Mouse (Mus musculus) kidney, adult 2 months (tissue): ENCODE data around the gene Ahdc1. TPM values are rescaled to one million over a fixed set of nuclear protein-coding genes. Genes with fewer than 3 reads are reported as not detected.
"Not testable (repeated sequence)": the region's sequence is repeated elsewhere in the genome, so short reads cannot be mapped to it uniquely, and the experiment has no call there.

Source experiments
- DNase-seq: peaks from one replicate; pipeline ENCODE4 v3.0.0; 2021
- H3K27ac ChIP-seq: fragments of 200-500 bp; 2 replicates; pipeline ENCODE4 v1.5.1; 2012; ENCODE audit warnings: low read depth, low read length, control low read depth, inconsistent platforms; ENCODE audit not compliant: insufficient read depth
- H3K27me3 ChIP-seq: fragments of 200-500 bp; replicated peaks from 2 replicates; pipeline ENCODE4 v1.6.1; 2012; ENCODE audit warnings: mild to moderate bottlenecking, moderate library complexity, low read length, inconsistent platforms; ENCODE audit not compliant: control insufficient read depth, insufficient read depth
- H3K36me3 ChIP-seq: fragments of 200-500 bp; 2 replicates; pipeline ENCODE4 v1.6.1; 2012; ENCODE audit warnings: mild to moderate bottlenecking, moderate library complexity, low read length, inconsistent platforms; ENCODE audit not compliant: control insufficient read depth, insufficient read depth
- H3K4me1 ChIP-seq: fragments of 200-500 bp; 2 replicates; pipeline ENCODE4 v1.6.1; 2011; ENCODE audit warnings: low read length; ENCODE audit not compliant: control insufficient read depth, insufficient read depth
- H3K4me3 ChIP-seq: fragments of 200-500 bp; 2 replicates; pipeline ENCODE4 v1.5.1; 2011; ENCODE audit warnings: mild to moderate bottlenecking, low read depth, low read length, control low read depth; ENCODE audit not compliant: insufficient read depth
- CTCF ChIP-seq: fragments of 200-500 bp; conservative IDR thresholded peaks from 2 replicates; pipeline ENCODE4 v1.5.1; 2011; ENCODE audit warnings: low read depth, mild to moderate bottlenecking, control low read depth, low read length, moderate library complexity, mixed read lengths; ENCODE audit not compliant: insufficient read depth, insufficient read length
- POLR2A ChIP-seq: fragments of 200-500 bp; IDR thresholded peaks from one replicate; pipeline ENCODE4 v1.6.1; 2011; ENCODE audit warnings: low read depth, low read length, control low read depth
- WGBS: fragments of 180-500 bp; shearing (Covaris S2); methylation state at CpG from one replicate; pipeline ENCODE4 v1.1.7; 2018; 5-methylcytosine and 5-hydroxymethylcytosine counted together
- polyA plus RNA-seq: library from polyadenylated mRNA; depleted of rRNA; stranded (reverse); fragments of >200 nt; gene quantifications from 2 replicates; pipeline ENCODE4 v1.2.3, GENCODE M21; 2012

The Ahdc1 gene
- polyA plus RNA-seq, 1 experiment, result 22.2 TPM

DNA sequence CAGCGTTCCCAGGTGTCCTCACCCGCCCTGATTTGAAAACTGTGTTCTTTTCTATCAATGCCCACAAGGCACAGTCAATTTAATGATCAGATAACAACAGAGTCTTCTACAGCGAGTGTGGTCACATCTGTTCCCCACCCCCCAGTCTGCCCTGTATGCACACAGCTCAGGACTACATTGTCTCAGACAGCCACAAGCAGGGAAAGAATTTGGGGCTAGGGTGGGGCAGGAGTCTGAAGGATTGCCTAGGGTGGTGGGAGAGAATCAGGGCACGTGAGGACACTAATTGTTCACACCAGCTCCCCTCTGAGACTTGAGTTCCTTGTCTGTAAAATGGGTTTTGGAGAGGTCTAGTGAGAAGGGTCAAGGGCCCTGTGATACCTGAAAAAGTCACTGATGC is 17.5 kb upstream of the Ahdc1 start:
- Histone ChIP-seq H3K4me1 (no peaks in the 10 kb centered on the region), H3K4me3 (no peak overlapping the region), H3K36me3 (no peaks in the 10 kb centered on the region), H3K27me3 (no peaks in the 10 kb centered on the region), H3K27ac (no peak overlapping the region)
- no peak for TF ChIP-seq CTCF
- TF ChIP-seq POLR2A, result no peak
- DNase-seq, result no peak
- WGBS, result 88% methylated on average over 4 of the region's 4 CpGs

DNA sequence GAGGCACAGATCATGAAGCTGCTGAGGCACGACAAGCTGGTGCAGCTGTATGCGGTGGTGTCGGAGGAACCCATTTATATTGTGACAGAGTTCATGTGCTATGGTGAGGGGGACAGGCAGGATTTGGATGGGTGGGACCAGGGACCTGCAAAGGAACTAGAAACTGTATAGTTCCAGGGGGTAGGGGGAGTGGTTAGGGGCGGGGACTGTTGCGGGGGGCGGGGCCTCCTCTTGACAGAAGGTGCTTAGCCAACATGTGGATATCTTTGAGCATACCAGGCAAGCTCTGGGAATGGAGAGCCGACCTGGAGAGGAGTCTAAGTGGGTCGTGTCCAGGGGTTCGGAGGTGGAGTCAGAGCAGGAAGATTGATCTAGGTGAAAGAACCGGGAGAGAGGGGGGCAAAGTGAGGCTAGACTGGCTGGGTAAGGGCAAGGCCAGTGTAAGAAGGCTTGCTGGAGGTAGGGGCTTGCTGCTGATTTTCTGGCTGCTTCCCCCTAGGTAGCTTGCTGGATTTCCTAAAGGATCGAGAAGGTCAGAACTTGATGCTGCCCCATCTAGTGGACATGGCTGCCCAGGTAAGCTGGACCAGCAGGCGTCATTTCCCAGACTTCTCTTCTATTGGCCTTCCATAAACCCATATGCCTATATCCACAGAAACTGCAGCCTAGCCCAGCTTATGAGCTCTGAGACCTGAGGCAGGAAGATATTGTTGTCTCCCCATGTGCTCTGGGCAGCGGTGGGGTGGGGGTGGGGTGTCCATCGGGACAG is 13.4 kb upstream of the Ahdc1 start:
- no peak for DNase-seq
- Histone ChIP-seq H3K27me3 (no peaks in the 10 kb centered on the region), H3K4me3 (no peak overlapping the region), H3K4me1 (no peaks in the 10 kb centered on the region), H3K36me3 (no peaks in the 10 kb centered on the region), H3K27ac (no peak overlapping the region)
- WGBS, result 40% methylated on average over 14 of the region's 14 CpGs
- peak; percentile 50 for TF ChIP-seq CTCF
- no peak for TF ChIP-seq POLR2A

DNA sequence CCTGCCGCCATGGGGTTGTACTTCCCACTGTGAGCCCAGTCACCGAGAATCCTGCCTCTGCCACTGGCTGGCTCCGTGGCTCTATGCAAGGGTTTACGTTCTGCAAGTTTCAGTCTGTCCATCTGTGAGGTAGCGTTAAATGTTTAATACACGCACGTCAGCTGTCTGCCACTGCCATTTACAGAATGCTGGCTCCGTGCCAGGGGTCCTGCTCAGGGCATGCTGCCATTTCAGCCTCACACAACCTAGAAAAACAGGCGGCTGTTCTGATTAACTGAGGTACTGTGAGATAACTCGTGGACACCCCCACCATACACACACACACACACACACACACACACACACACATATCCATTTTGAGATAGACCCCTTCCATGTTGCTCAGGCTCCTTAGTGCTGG is 8.2 kb upstream of the Ahdc1 start:
- H3K4me3 ChIP-seq, result no peak overlapping the region
- no peaks in the 10 kb centered on the region for H3K36me3 ChIP-seq
- WGBS, result 56% methylated on average over 10 of the region's 10 CpGs
- no peaks in the 10 kb centered on the region for H3K4me1 ChIP-seq
- TF ChIP-seq CTCF (no peak), POLR2A (no peak)
- no peaks in the 10 kb centered on the region for H3K27me3 ChIP-seq
- no peak overlapping the region for H3K27ac ChIP-seq
- no peak for DNase-seq

DNA sequence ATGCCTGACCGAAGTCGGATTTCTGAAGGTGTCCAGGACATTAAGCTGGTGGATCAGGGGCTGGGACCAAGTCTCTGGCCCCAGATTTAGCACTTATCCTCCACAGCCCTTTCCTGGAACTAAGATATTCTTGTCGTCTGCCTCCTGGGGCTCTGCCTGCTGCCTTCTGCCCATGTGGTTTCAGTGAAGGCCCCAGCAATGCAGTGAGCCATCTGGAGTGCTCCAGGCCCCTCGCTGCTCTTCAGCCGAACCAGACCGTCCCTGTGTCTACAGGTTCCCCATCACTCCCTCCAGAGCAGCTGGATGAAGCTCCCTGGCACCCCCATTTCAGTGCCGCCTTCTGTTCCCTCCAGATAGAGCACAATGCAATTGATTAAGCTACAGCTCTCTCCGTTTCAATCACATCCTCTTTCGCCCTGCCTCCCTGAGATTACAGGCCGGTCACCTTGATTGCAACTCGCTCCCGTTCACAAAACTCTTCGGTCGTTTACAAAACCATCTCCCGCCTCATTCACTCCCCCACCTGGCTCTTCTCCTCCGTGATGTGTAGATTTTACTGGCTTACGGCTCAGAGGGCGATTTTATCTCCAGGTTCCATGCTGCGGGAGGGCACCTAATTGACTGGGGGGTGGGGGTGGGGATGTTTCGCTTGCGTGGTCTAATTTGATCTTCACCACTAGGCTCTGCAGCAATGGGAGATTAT is 7.6 kb upstream of the Ahdc1 start:
- Histone ChIP-seq H3K27ac (no peak overlapping the region), H3K36me3 (no peaks in the 10 kb centered on the region), H3K27me3 (no peaks in the 10 kb centered on the region), H3K4me1 (no peaks in the 10 kb centered on the region), H3K4me3 (no peak overlapping the region)
- DNase-seq, result no peak
- 83% methylated on average over 21 of the region's 21 CpGs for whole genome bisulfite sequencing
- no peak for TF ChIP-seq CTCF
- TF ChIP-seq POLR2A, result no peak

DNA sequence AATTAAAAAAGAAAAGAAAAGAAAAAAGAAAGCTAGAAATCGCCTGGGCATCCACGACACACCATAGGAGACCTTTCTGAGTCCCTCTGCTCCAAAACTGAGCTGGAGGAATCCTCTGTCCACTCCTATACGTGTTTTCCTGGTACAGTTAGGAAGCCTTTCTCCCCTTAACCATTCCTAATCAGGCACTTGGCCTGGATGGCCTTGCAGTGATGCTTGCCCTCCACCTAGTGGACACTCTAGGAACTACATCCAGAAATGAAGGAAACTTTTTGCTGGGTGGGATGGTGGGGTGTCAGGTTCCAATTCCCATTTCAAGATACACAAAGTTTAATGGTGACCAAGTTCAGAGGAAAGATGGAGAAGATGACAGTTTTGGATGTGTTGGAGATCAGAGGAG is 5.8 kb upstream of the Ahdc1 start:
- peak; percentile 78 for DNase-seq
- peak; percentile 99 for TF ChIP-seq CTCF
- no peak for TF ChIP-seq POLR2A
- no peaks in the 10 kb centered on the region for H3K36me3 ChIP-seq
- 5% methylated on average over 3 of the region's 3 CpGs for WGBS
- no peak overlapping the region for H3K27ac ChIP-seq
- no peaks in the 10 kb centered on the region for H3K27me3 ChIP-seq
- no peak overlapping the region for H3K4me3 ChIP-seq
- H3K4me1 ChIP-seq, result no peaks in the 10 kb centered on the region

DNA sequence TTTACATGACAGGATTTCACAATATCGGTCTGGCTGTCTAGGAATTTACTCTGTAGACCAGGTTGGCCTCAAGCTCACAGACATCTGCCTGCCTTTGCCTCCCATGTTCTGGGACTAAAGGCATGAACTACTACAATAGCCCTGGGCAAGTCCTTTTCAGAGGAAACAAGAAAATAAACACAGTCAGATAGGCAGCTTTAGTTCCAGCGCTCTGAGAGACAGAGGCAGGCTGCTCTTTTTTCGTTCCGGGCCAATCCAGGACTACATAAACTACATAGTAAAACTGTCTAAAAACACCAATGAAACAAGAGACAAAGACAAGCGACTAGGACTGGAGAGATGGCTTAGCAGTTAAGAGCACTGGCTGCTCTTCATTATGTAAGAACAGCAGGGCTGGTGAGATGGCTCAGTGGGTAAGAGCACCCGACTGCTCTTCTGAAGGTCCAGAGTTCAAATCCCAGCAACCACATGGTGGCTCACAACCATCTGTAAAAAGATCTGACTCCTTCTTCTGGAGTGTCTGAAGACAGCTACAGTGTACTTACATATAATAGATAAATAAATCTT is 5.1 kb upstream of the Ahdc1 start:
- H3K27me3 ChIP-seq, H3K27ac ChIP-seq, H3K4me3 ChIP-seq, H3K4me1 ChIP-seq, DNase-seq, H3K36me3 ChIP-seq: not testable (repeated sequence)
- WGBS, result 34% methylated on average over 6 of the region's 6 CpGs
